Mouse (Mus musculus): Measurements from ENCODE around the gene Klhdc8b.

Klhdc8b gene

DNA sequence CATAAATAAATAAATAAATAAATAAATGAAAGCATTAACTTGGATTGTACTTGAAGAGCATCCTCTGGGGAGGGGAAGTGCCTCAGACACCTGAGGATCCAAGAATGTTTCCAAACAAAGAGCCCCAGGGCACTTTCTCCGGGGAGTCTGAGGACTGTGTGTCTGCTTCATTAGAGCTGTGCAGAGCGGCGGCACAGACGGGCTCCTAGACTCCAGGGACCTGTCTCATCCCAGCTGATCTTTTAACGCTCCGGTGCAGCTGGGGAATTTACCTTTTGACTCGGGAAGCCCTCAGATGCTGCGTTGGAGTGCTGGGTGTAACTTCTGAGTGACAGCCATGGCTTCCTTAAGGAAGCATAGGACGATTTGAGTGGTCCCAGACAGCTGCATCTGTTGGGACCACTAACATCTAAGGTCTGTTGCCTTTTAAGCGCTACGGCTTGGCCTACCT is at the start of gene Klhdc8b:
Gene Klhdc8b (minus strand): TSS at position 401 of the 451 bp plus-strand sequence.
- no peak for DNase-seq

GRCm38 (mm10) chr9:108508776-108509175 is 47.4 kb upstream of the Klhdc8b start:
- DNase-seq, result no peak

GRCm38 (mm10) chr9:108507619-108508434 is 46.4 kb upstream of the Klhdc8b start, which contains the start of gene Qars:
Gene Qars (plus strand): TSS chr9:108507706.
- peak; percentile 97 for DNase-seq

- DNase-seq, result no peak
These were observed 45.5 kb upstream of the Klhdc8b start for GRCm38 (mm10) chr9:108506901-108507300.

GRCm38 (mm10) chr9:108499943-108500342 is 38.6 kb upstream of the Klhdc8b start:
- no peak for DNase-seq

DNA sequence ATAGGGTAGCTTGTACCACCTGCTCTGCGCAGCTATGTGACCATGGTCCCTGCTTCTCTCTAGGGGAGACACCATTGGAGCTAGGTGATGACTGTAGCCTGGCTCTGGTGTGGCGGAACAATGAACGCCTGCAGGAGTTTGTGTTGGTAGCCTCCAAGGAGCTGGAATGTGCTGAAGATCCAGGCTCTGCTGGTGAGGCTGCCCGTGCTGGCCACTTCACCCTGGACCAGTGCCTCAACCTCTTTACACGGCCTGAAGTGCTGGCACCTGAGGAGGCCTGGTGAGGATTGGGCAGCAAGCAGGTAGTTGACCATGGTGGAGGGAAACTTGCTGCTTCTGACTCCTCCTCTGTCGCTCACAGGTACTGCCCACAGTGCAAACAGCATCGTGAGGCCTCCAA is 37.9 kb upstream of the Klhdc8b start:
- no peak for DNase-seq

DNA sequence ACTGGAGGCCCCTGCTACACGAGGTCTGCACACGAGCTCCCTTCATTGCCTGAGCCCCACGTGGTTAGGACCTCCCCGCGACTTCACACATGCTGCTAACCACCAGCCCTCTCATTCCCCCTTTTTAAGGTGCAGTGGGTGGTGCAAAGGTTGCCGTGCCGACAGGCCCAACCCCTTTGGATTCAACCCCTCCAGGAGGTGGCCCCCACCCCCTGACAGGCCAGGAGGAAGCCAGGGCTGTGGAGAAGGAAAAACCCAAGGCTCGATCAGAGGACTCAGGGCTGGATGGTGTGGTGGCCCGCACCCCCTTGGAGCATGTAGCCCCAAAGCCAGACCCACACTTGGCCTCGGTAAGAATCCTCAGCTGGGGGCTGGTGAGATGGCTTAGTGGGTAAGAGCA is 33.5 kb upstream of the Klhdc8b start:
- no peak for DNase-seq

- DNase-seq, result no peak
These were observed 32.9 kb upstream of the Klhdc8b start for GRCm38 (mm10) chr9:108494146-108494825.

DNA sequence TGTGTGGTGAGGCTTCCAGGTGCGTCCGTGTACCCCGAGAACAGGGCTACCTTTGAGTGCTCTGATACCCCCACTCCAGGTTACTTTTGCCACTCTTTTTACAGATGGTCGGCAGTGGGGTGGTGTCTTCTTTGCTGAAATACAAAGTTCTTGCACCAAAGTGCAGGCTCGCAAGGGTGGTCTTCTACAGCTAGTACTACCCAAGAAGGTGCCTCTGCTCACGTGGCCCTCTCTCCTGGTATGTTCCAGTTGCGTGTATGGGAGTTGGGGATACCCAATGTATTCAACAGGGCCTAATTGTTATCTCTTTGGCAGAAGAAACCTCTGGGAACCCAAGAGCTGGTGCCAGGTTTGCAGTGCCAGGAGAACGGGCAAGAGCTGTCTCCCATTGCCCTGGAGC is 31.9 kb upstream of the Klhdc8b start:
- DNase-seq, result no peak

DNA sequence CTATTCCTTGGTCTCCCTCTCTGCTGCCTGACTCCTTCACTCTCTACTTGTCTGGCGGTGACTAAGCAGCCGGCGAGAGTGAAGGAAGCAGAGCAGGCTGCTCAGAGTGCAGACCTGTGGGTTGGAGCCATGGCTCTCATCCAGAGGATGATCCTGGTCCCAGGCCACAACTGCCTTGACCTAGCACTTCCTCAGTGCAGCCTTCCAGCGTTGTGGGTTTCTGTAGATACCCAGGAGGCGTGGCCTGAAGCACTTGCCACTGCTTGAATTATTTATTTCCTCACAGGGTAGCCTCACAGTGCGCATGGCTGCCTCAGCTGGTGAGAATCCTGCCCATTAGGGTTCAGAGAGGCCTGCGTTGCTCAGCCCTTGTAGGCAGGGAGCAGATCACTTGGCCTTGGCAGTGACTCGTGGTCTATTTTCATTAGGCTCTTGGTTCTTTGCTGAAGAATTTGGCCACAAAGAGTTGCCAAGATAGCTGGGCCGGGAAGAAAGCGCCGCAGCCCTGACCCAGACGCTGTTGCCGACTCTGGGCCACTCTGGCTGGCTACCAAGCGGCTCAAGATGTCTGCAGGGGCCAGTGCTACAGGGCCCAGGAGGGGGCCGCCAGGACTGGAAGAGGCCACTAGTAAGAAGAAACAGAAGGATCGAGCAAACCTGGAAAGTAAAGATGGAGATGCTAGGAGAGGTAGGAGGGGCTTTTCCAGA is 30.8 kb upstream of the Klhdc8b start:
- peak; percentile 44 for DNase-seq

- DNase-seq, result no peak
These were observed 29.9 kb upstream of the Klhdc8b start for GRCm38 (mm10) chr9:108491286-108491580.

GRCm38 (mm10) chr9:108490559-108491285 is 29.3 kb upstream of the Klhdc8b start, which contains the start of gene Usp19:
Gene Usp19 (plus strand): TSS chr9:108490602.
- DNase-seq, result peak; percentile 98

DNA sequence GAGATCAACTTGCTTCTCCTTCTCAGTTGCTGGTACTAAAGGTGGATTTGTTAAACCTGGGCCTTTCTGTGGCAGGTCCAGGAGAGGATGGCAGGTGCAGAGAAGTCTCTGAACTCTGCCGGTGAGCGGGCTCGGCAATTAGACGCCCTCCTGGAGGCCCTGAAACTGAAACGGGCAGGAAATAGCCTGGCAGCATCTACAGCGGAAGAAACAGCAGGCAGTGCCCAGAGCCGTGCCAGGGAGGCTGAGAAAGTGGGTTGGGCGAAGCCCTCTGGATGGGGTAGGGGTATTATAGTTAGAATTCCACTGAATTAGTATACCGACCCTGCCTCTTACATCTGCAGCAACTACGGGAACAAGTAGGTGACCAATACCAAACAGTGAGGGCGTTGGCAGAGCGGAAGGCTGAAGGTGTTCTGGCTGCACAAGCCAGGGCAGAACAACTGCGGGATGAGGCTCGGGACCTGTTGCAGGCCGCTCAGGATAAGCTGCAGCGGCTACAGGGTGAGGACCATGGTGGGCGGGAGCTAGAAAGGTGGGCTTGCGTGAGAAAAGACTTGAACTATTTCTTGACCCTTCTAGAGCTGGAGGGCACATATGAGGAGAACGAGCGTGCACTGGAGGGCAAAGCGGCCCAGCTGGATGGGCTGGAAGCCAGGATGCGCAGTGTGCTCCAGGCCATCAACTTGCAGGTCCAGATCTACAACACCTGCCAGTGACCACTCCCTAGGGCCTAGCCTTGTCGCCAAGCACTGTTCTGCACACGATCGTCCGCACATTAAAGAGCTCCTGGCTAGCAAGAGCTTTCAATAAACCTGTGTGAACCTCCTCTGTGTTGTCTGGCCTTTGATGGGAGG is 28.5 kb upstream of the Klhdc8b start:
- DNase-seq, result no peak

DNA sequence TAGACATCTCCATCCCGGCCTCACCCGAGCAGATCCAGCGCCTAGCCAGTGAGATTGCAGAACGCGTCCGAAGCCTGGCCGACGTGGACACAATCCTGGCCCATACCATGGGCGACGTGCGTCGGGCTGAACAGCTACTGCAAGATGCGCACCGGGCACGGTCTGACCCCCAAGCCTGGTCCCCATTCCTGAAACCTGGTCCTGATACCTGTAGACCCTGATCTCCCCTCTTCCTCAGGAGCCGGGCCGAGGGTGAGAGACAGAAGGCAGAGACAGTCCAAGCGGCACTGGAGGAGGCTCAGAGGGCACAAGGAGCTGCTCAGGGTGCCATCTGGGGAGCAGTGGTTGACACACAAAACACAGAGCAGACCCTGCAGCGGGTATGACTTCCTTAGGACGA is 27.8 kb upstream of the Klhdc8b start:
- no peak for DNase-seq

- DNase-seq, result no peak
These were observed 27.0 kb upstream of the Klhdc8b start for GRCm38 (mm10) chr9:108488403-108488802.

GRCm38 (mm10) chr9:108486973-108487530 is 25.7 kb upstream of the Klhdc8b start:
- DNase-seq, result no peak

DNA sequence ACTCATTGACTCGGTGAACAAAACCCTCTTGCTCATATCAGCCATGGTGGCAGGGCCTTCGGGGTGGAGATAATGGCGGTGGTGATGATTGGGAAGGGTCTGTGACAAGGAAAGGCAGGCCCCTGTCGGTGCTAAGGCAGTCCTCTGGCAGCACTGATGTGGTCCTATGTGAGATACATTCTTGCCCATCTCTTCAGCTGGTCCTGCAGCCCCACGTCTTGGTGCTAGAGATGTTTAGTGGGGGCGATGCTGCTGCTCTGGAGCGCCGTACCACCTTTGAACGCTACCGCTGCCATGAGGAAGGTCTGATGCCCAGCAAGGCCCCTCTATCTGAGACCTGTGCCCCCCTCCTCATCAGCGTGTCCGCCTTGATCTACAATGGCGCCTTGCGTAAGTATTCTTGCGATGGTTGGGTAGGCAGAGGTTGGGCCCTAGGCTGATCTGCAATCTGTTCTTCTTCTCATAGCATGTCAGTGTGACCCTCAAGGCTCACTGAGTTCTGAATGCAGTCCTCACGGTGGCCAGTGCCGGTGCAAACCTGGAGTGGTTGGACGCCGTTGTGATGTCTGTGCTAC is 24.0 kb upstream of the Klhdc8b start:
- DNase-seq, result no peak

- DNase-seq, result no peak
These were observed 22.6 kb upstream of the Klhdc8b start for GRCm38 (mm10) chr9:108484021-108484420.

GRCm38 (mm10) chr9:108483051-108483790 is 21.8 kb upstream of the Klhdc8b start:
- no peak for DNase-seq

- DNase-seq, result no peak
These were observed 20.3 kb upstream of the Klhdc8b start for GRCm38 (mm10) chr9:108481520-108482210.
